Mouse (Mus musculus) adrenal gland, postnatal 14 days (tissue): ENCODE data around the gene Rnf11. TPM values are rescaled to one million over a fixed set of nuclear protein-coding genes. Genes with fewer than 3 reads are reported as not detected.
"Not testable (repeated sequence)": the region's sequence is repeated elsewhere in the genome, so short reads cannot be mapped to it uniquely, and the experiment has no call there.

Experiments
- DNase-seq: peaks from one replicate; pipeline ENCODE4 v3.0.0; 2021; ENCODE audit warnings: mixed read lengths
- total RNA-seq: library from RNA; stranded (reverse); gene quantifications from 2 replicates; pipeline ENCODE4 v1.2.3, GENCODE M21; 2021

Rnf11 gene
- total RNA-seq, 1 experiment from 2014 or later, result 138 TPM

GRCm38 (mm10) chr4:109411377-109411967 lies 73.1 kb downstream of the Rnf11 start:
- no peak for DNase-seq

- no peak for DNase-seq
These were observed 73.7 kb downstream of the Rnf11 start for GRCm38 (mm10) chr4:109410681-109411376.

- no peak for DNase-seq
These were observed 76.6 kb downstream of the Rnf11 start for GRCm38 (mm10) chr4:109407701-109408485.

GRCm38 (mm10) chr4:109407176-109407520 lies 77.4 kb downstream of the Rnf11 start:
- DNase-seq, result no peak

- peak; percentile 79 for DNase-seq
These were observed 77.9 kb downstream of the Rnf11 start, which contains the start of gene Ttc39a for GRCm38 (mm10) chr4:109406486-109407175. TSS of gene Ttc39a (plus strand) at chr4:109406623.

- peak; percentile 90 for DNase-seq
These were observed 78.5 kb downstream of the Rnf11 start for GRCm38 (mm10) chr4:109406054-109406485.

GRCm38 (mm10) chr4:109405415-109405814 lies 79.1 kb downstream of the Rnf11 start:
- DNase-seq, result no peak

GRCm38 (mm10) chr4:109404908-109405307 lies 79.6 kb downstream of the Rnf11 start:
- DNase-seq, result not testable (repeated sequence)

- DNase-seq, result no peak
These were observed 83.3 kb downstream of the Rnf11 start for GRCm38 (mm10) chr4:109401176-109401689.

Other genes starting within 250 kb of the Rnf11 start
- gene Eps15, start 204.5 kb downstream of the Rnf11 start, total RNA-seq, result 58.2 and 64.4 TPM in 2 replicates
- 6.2 and 7.1 TPM in 2 replicates for gene Ttc39a, start 78.1 kb downstream of the Rnf11 start, total RNA-seq
- not detected in 2 replicates for gene 4930522H14Rik, start 46.6 kb upstream of the Rnf11 start, total RNA-seq
- gene Cdkn2c, start 182.5 kb upstream of the Rnf11 start, total RNA-seq, result 49.8 and 64.3 TPM in 2 replicates
- 26.9 and 27.8 TPM in 2 replicates for gene Faf1, start 191.9 kb upstream of the Rnf11 start, total RNA-seq